Mouse (Mus musculus) limb, embryonic 10.5 days (tissue): ENCODE results near the gene Gemin4. TPM values are rescaled to one million over a fixed set of nuclear protein-coding genes. Genes with fewer than 3 reads are reported as not detected.
A peak's percentile ranks its signal among the peaks of the same experiment; 100 is the strongest.
"Not testable (repeated sequence)": the region's sequence is repeated elsewhere in the genome, so short reads cannot be mapped to it uniquely, and the experiment has no call there.

Experiments used
- DNase-seq: peaks from one replicate; pipeline ENCODE4 v3.0.0-alpha.2; 2017; ENCODE audit warnings: low spot score
- H3K27ac ChIP-seq: fragments of 300-500 bp; sonication (generic); 2 replicates; pipeline ENCODE4 v1.5.1; 2016; ENCODE audit warnings: mild to moderate bottlenecking
- H3K27me3 ChIP-seq: fragments of 300-500 bp; sonication (generic); 2 replicates; pipeline ENCODE4 v1.6.1; 2016; ENCODE audit warnings: low read depth, mild to moderate bottlenecking; ENCODE audit not compliant: poor library complexity, severe bottlenecking
- H3K36me3 ChIP-seq: fragments of 300-500 bp; sonication (generic); 2 replicates; pipeline ENCODE4 v1.6.1; 2016; ENCODE audit warnings: mild to moderate bottlenecking, moderate library complexity
- H3K4me1 ChIP-seq: fragments of 300-500 bp; sonication (generic); 2 replicates; pipeline ENCODE4 v1.6.1; 2016
- H3K4me3 ChIP-seq: fragments of 300-500 bp; sonication (generic); 2 replicates; pipeline ENCODE4 v1.5.1; 2016; ENCODE audit warnings: mild to moderate bottlenecking, moderate library complexity
- H3K9me3 ChIP-seq: fragments of 300-500 bp; sonication (generic); replicated peaks from 2 replicates; pipeline ENCODE4 v1.6.1; 2016; ENCODE audit warnings: mild to moderate bottlenecking
- WGBS: fragments of 180-500 bp; shearing (Covaris S2); methylation state at CpG from one replicate; pipeline ENCODE4 v1.1.7; 2016; 5-methylcytosine and 5-hydroxymethylcytosine counted together
- polyA plus RNA-seq: library from polyadenylated mRNA; unstranded; fragments of >200 nt; fragmentation: Nextera tagmentation; extraction: Ambion mirVana; gene quantifications from 2 replicates; pipeline ENCODE4 v1.2.1, GENCODE M21; 2016

Gene Gemin4
- polyA plus RNA-seq, 1 experiment from 2014 or later: 59.4 TPM

GRCm38 (mm10) chr11:76246439-76246838, 29.0 kb upstream of the Gemin4 start:
- Histone ChIP-seq H3K27me3 (no peaks in the 10 kb centered on the region), H3K9me3 (no peaks in the 10 kb centered on the region), H3K4me3 (no peak overlapping the region), H3K36me3 (peaks cover 42% of the 10 kb centered on the region), H3K27ac (no peak overlapping the region), H3K4me1 (peaks cover 18% of the 10 kb centered on the region)
- DNase-seq: no peak

GRCm38 (mm10) chr11:76243811-76244546, 26.5 kb upstream of the Gemin4 start:
- no peak for DNase-seq
- WGBS: 2% methylated on average over 34 of the region's 34 CpGs
- peak overlapping the region; percentile 91 for H3K27ac ChIP-seq

DNA sequence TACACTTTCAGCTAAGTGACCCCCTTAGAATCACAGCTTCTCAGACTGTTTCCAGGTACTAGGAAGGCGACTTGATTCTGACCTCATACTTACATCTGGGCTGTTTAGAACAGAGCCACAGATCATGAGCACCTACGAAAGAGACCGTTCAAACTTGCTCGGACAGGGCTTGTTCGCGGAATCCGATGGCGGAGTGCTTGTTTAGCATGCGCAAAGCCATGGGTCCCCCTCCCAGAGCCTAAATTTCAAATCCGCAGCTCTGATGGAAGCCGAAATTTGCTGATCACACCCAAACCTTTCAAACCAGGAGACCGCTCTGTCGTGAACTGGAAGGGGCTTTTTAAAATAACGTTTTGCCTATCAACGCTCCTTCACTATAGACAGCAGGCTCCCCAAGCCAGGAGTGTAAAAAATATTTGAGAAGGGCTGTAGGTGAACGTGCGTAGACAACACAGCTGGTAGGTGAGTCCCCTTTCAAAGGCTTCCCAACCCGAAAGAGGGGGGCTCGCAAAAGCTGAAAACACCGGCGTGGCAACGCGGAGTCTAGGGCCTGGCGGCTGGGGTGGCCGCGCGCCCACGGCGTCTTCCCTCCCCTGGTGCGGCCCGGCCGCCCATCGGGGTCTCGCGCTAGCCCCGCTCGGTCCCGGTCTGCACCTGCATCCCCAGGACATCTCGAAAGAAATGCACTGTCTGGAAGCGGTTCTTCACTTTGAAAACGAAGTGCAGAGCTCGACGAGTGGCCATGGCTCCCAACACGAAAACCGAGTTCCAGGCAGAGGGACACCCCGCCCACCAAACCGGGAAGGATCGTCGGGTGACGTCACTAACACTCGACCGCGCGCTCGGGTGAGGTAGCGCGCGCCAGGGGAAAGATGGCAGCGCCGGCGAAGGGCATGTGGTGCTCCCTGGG, 25.7 kb upstream of the Gemin4 start, which contains the start of the genes Mrm3 and Glod4:
TSS of gene Mrm3 (plus strand) at position 815 of the 910 bp plus-strand sequence.
TSS of gene Glod4 (minus strand) at position 825 of the 910 bp plus-strand sequence.
- Histone ChIP-seq H3K27me3 (no peaks in the 10 kb centered on the region), H3K27ac (peak within 1 kb of the TSS; percentile 91), H3K4me3 (peak within 1 kb of the TSS; percentile 95), H3K4me1 (peaks cover 18% of the 10 kb centered on the region), H3K9me3 (no peaks in the 10 kb centered on the region), H3K36me3 (peaks cover 40% of the 10 kb centered on the region)
- peak; percentile 98 for DNase-seq
- WGBS: under 1% methylated on average over 61 of the region's 61 CpGs

More at GRCm38 (mm10) chr11:76243811-76244546, 26.5 kb upstream of the Gemin4 start:
- Histone ChIP-seq H3K27me3 (no peaks in the 10 kb centered on the region), H3K36me3 (peaks cover 39% of the 10 kb centered on the region), H3K4me3 (peak overlapping the region; percentile 95), H3K4me1 (peaks cover 18% of the 10 kb centered on the region), H3K9me3 (no peaks in the 10 kb centered on the region)

GRCm38 (mm10) chr11:76239750-76240149, 22.3 kb upstream of the Gemin4 start:
- DNase-seq: no peak
- WGBS: 95% methylated on average over 2 of the region's 2 CpGs
- H3K4me1 ChIP-seq: peaks cover 16% of the 10 kb centered on the region
- no peak overlapping the region for H3K27ac ChIP-seq
- H3K36me3 ChIP-seq: peaks cover 55% of the 10 kb centered on the region
- H3K4me3 ChIP-seq: no peak overlapping the region
- H3K9me3 ChIP-seq: no peaks in the 10 kb centered on the region
- H3K27me3 ChIP-seq: no peaks in the 10 kb centered on the region

DNA sequence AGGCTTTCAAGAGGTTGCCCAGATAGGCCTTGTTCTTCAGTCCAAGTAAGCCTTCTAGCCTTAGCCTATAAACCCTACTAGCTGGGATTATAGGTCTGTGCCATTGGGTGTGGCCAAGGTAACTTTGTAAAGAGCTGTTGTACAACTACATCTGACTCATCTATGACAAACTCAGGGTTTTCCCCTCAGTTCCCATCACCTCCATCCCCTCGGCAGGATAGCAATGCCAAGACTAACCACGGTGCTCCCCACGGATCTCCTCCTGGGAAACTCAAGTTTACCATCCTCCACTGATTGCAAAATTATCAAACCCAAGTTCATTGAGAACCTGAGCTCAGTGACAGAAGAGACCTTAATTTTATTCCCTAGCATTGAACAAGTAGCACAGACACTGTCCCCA, 18.7 kb upstream of the Gemin4 start:
- Histone ChIP-seq H3K27me3 (no peaks in the 10 kb centered on the region), H3K27ac (no peak overlapping the region), H3K4me1 (no peaks in the 10 kb centered on the region), H3K4me3 (no peak overlapping the region), H3K9me3 (no peaks in the 10 kb centered on the region), H3K36me3 (peaks cover 89% of the 10 kb centered on the region)
- DNase-seq: no peak
- WGBS: 95% methylated on average over 3 of the region's 3 CpGs

GRCm38 (mm10) chr11:76225051-76225450, 7.6 kb upstream of the Gemin4 start:
- Histone ChIP-seq H3K36me3 (peaks cover 75% of the 10 kb centered on the region), H3K27ac (no peak overlapping the region), H3K4me1 (no peaks in the 10 kb centered on the region), H3K4me3 (no peak overlapping the region), H3K9me3 (no peaks in the 10 kb centered on the region), H3K27me3 (no peaks in the 10 kb centered on the region)
- DNase-seq: no peak

GRCm38 (mm10) chr11:76224631-76225030, 7.2 kb upstream of the Gemin4 start:
- Histone ChIP-seq H3K27ac (no peak overlapping the region), H3K36me3 (peaks cover 78% of the 10 kb centered on the region), H3K27me3 (no peaks in the 10 kb centered on the region), H3K4me1 (no peaks in the 10 kb centered on the region), H3K9me3 (no peaks in the 10 kb centered on the region), H3K4me3 (no peak overlapping the region)
- no peak for DNase-seq
- WGBS: 94% methylated on average over 5 of the region's 5 CpGs

- Histone ChIP-seq H3K27me3 (no peaks in the 10 kb centered on the region), H3K27ac (peak overlapping the region; percentile 97), H3K36me3 (peaks cover 64% of the 10 kb centered on the region), H3K4me3 (peak overlapping the region; percentile 80), H3K9me3 (no peaks in the 10 kb centered on the region), H3K4me1 (peaks cover 21% of the 10 kb centered on the region)
- DNase-seq: peak; percentile 62
- 5% methylated on average over 33 of the region's 33 CpGs for WGBS
Measured at GRCm38 (mm10) chr11:76216681-76217389, 629 bp downstream of the Gemin4 start.

GRCm38 (mm10) chr11:76216049-76216540, 1.4 kb downstream of the Gemin4 start:
- H3K9me3 ChIP-seq: no peaks in the 10 kb centered on the region
- peak overlapping the region; percentile 80 for H3K4me3 ChIP-seq
- WGBS: 92% methylated on average over 5 of the region's 5 CpGs
- DNase-seq: no peak
- H3K27me3 ChIP-seq: no peaks in the 10 kb centered on the region
- peaks cover 21% of the 10 kb centered on the region for H3K4me1 ChIP-seq
- H3K36me3 ChIP-seq: peaks cover 64% of the 10 kb centered on the region
- H3K27ac ChIP-seq: peak overlapping the region; percentile 97

- Histone ChIP-seq H3K27me3 (no peaks in the 10 kb centered on the region), H3K4me1 (peaks cover 21% of the 10 kb centered on the region), H3K9me3 (no peaks in the 10 kb centered on the region), H3K36me3 (peaks cover 64% of the 10 kb centered on the region), H3K27ac (no peak overlapping the region), H3K4me3 (no peak overlapping the region)
- WGBS: 95% methylated on average over 2 of the region's 2 CpGs
- DNase-seq: no peak
Measured at GRCm38 (mm10) chr11:76215011-76215410, 2.5 kb downstream of the Gemin4 start.

DNA sequence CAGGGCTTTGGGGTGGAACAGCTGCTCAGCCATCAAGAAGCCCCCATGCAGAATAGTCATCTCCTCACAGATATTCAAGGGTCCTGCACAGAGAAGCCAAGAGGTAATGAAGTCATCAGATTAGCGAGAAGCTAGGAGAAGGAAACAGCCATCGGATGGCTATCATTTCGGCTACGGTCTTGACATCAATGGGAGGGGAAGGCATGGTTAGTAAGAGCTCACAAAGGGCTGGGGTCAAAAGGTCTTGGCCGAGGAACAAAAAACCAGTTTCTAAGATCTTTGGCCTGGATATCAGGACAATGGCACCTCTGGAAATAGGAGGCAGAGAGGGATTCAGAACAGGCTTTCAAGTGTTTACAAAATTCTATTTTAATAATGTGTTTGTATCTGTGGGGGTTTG, 3.6 kb downstream of the Gemin4 start:
- H3K36me3 ChIP-seq: peaks cover 65% of the 10 kb centered on the region
- no peaks in the 10 kb centered on the region for H3K27me3 ChIP-seq
- H3K4me1 ChIP-seq: peaks cover 21% of the 10 kb centered on the region
- no peak overlapping the region for H3K27ac ChIP-seq
- no peak for DNase-seq
- no peaks in the 10 kb centered on the region for H3K9me3 ChIP-seq
- WGBS: 92% methylated on average over 5 of the region's 5 CpGs
- H3K4me3 ChIP-seq: no peak overlapping the region

GRCm38 (mm10) chr11:76211595-76211994, 5.9 kb downstream of the Gemin4 start:
- not testable (repeated sequence) for H3K27ac ChIP-seq, H3K4me3 ChIP-seq, H3K27me3 ChIP-seq, H3K9me3 ChIP-seq, DNase-seq, H3K4me1 ChIP-seq
- peaks cover 87% of the 10 kb centered on the region for H3K36me3 ChIP-seq
- WGBS: 93% methylated on average over 5 of the region's 6 CpGs
